Mouse (Mus musculus) CH12.LX (cell line): ENCODE data around the gene Shc2. TPM values are rescaled to one million over a fixed set of nuclear protein-coding genes. Genes with fewer than 3 reads are reported as not detected.

Experiments used
- DNase-seq: peaks from one replicate; pipeline ENCODE4 v3.0.0-alpha.2; 2013; ENCODE audit errors: extremely low read depth
- H3K27ac ChIP-seq: 2 replicates; pipeline ENCODE4 v1.5.1; 2012; ENCODE audit warnings: low read depth, mild to moderate bottlenecking, control low read depth, moderate library complexity; ENCODE audit not compliant: insufficient read depth
- H3K27me3 ChIP-seq: replicated peaks from 2 replicates; pipeline ENCODE3; 2012; ENCODE audit warnings: inconsistent platforms
- H3K36me3 ChIP-seq, 2 experiments: replicated peaks in 1 of 2; 2 replicates each; pipeline versions ENCODE3 to v1.6.1; 2012; ENCODE audit warnings: inconsistent platforms in 1 of 2, low read length in 1 of 2, mild to moderate bottlenecking in 1 of 2, mixed read lengths in 1 of 2, moderate library complexity in 1 of 2; ENCODE audit not compliant: control insufficient read depth in 1 of 2, insufficient read depth in 1 of 2
- H3K4me1 ChIP-seq, 2 experiments: 2 replicates each; pipeline ENCODE4 v1.6.1; 2012; ENCODE audit warnings: inconsistent platforms in 1 of 2, moderate library complexity in 1 of 2; ENCODE audit not compliant: insufficient read depth in 2 of 2, control insufficient read depth in 1 of 2
- H3K4me2 ChIP-seq: 2 replicates; pipeline ENCODE4 v1.6.1; 2012; ENCODE audit warnings: low read depth, mild to moderate bottlenecking, control low read depth; ENCODE audit not compliant: poor library complexity, insufficient read depth, severe bottlenecking
- H3K4me3 ChIP-seq, 3 experiments: fragments of 150-350 bp in 1 of 3; sonication (generic) in 1 of 3; replicated peaks in 1 of 3; 2 replicates each; pipeline versions ENCODE3 to v1.5.1; 2011 to 2012; ENCODE audit warnings: low read depth in 2 of 3, low read length in 2 of 3, mild to moderate bottlenecking in 2 of 3, moderate library complexity in 2 of 3, control low read depth in 1 of 3, improper control_type of control experiment in 1 of 3, inconsistent platforms in 1 of 3, mixed read lengths in 1 of 3; ENCODE audit not compliant: poor library complexity in 1 of 3
- H3K79me2 ChIP-seq: replicated peaks from 2 replicates; pipeline ENCODE4 v1.6.1; 2012; ENCODE audit warnings: mild to moderate bottlenecking, moderate library complexity; ENCODE audit not compliant: control insufficient read depth, poor library complexity, insufficient read depth, severe bottlenecking; ENCODE audit errors: extremely low read depth
- H3K9ac ChIP-seq: 2 replicates; pipeline ENCODE4 v1.6.1; 2012; ENCODE audit warnings: low read depth, mild to moderate bottlenecking, control low read depth, moderate library complexity; ENCODE audit not compliant: insufficient read depth
- H3K9me3 ChIP-seq: replicated peaks from 2 replicates; pipeline ENCODE3; 2012; ENCODE audit warnings: low read length, inconsistent platforms, mixed read lengths
- BHLHE40 ChIP-seq: IDR thresholded peaks from 2 replicates; pipeline ENCODE4 v1.6.1; 2011; ENCODE audit warnings: mild to moderate bottlenecking, low read depth, low read length, improper control_type of control experiment
- CHD1 ChIP-seq: IDR thresholded peaks from 2 replicates; pipeline ENCODE4 v1.6.1; 2012; ENCODE audit warnings: low read depth, low read length, improper control_type of control experiment, inconsistent platforms
- CTCF ChIP-seq, 2 experiments: IDR thresholded peaks in 1 of 2; conservative IDR thresholded peaks in 1 of 2; 2 replicates each; pipeline ENCODE4 v1.5.1; 2011 to 2012; ENCODE audit warnings: low read depth in 2 of 2, low read length in 2 of 2, improper control_type of control experiment in 1 of 2, inconsistent platforms in 1 of 2, mild to moderate bottlenecking in 1 of 2, moderate library complexity in 1 of 2
- E2F4 ChIP-seq: IDR thresholded peaks from 2 replicates; pipeline ENCODE4 v1.6.1; 2011; ENCODE audit warnings: low read depth, low read length, improper control_type of control experiment; ENCODE audit not compliant: insufficient replicate concordance
- ELF1 ChIP-seq: IDR thresholded peaks from 2 replicates; pipeline ENCODE4 v1.6.1; 2014; ENCODE audit warnings: low read depth, mild to moderate bottlenecking, inconsistent platforms, low read length, improper control_type of control experiment
- EP300 ChIP-seq: IDR thresholded peaks from 2 replicates; pipeline ENCODE4 v1.6.1; 2011; ENCODE audit warnings: low read length, improper control_type of control experiment
- ETS1 ChIP-seq: conservative IDR thresholded peaks from 2 replicates; pipeline ENCODE4 v1.6.1; 2012; ENCODE audit warnings: low read depth, mild to moderate bottlenecking, inconsistent platforms, low read length, improper control_type of control experiment, moderate library complexity
- IRF4 ChIP-seq: IDR thresholded peaks from 2 replicates; pipeline ENCODE4 v1.6.1; 2014; ENCODE audit warnings: low read depth, mild to moderate bottlenecking, inconsistent platforms, low read length, improper control_type of control experiment
- JUN ChIP-seq: IDR thresholded peaks from 2 replicates; pipeline ENCODE4 v1.6.1; 2011; ENCODE audit warnings: low read depth, mild to moderate bottlenecking, low read length, improper control_type of control experiment, moderate library complexity; ENCODE audit not compliant: insufficient read depth
- KAT2A ChIP-seq: IDR thresholded peaks from 2 replicates; pipeline ENCODE4 v1.6.1; 2012; ENCODE audit warnings: low read length, improper control_type of control experiment, inconsistent platforms; ENCODE audit not compliant: insufficient replicate concordance
- MAFK ChIP-seq: IDR thresholded peaks from 2 replicates; pipeline ENCODE4 v1.6.1; 2011; ENCODE audit warnings: low read length, improper control_type of control experiment; ENCODE audit not compliant: insufficient replicate concordance
- MAX ChIP-seq: IDR thresholded peaks from 2 replicates; pipeline ENCODE4 v1.6.1; 2011; ENCODE audit warnings: low read length, improper control_type of control experiment
- MAZ ChIP-seq: IDR thresholded peaks from 2 replicates; pipeline ENCODE4 v1.6.1; 2012; ENCODE audit warnings: low read depth, mild to moderate bottlenecking, inconsistent platforms, low read length, improper control_type of control experiment, moderate library complexity
- MEF2A ChIP-seq: IDR thresholded peaks from 2 replicates; pipeline ENCODE4 v1.6.1; 2014; ENCODE audit warnings: low read depth, mild to moderate bottlenecking, inconsistent platforms, low read length, improper control_type of control experiment, borderline replicate concordance
- NELFE ChIP-seq: IDR thresholded peaks from 2 replicates; pipeline ENCODE4 v1.6.1; 2011; ENCODE audit warnings: low read depth, low read length, improper control_type of control experiment
- POLR2A ChIP-seq: IDR thresholded peaks from 2 replicates; pipeline ENCODE4 v1.6.1; 2011; ENCODE audit warnings: low read depth, mild to moderate bottlenecking, improper control_type of control experiment, low read length
- POLR2AphosphoS2 ChIP-seq: IDR thresholded peaks from 2 replicates; pipeline ENCODE4 v1.6.1; 2011; ENCODE audit warnings: low read depth, low read length, improper control_type of control experiment
- RCOR1 ChIP-seq: conservative IDR thresholded peaks from 2 replicates; pipeline ENCODE4 v1.6.1; 2012; ENCODE audit warnings: low read depth, mild to moderate bottlenecking, inconsistent platforms, low read length, improper control_type of control experiment
- SIN3A ChIP-seq: IDR thresholded peaks from 2 replicates; pipeline ENCODE4 v1.6.1; 2012; ENCODE audit warnings: low read length, improper control_type of control experiment, inconsistent platforms
- TBP ChIP-seq: conservative IDR thresholded peaks from 2 replicates; pipeline ENCODE4 v1.6.1; 2011; ENCODE audit warnings: low read depth, low read length, improper control_type of control experiment
- USF1 ChIP-seq: IDR thresholded peaks from 2 replicates; pipeline ENCODE4 v1.6.1; 2014; ENCODE audit warnings: low read depth, mild to moderate bottlenecking, inconsistent platforms, low read length, improper control_type of control experiment
- USF2 ChIP-seq: conservative IDR thresholded peaks from 2 replicates; pipeline ENCODE4 v1.6.1; 2011; ENCODE audit warnings: low read depth, low read length, improper control_type of control experiment
- ZKSCAN1 ChIP-seq: IDR thresholded peaks from 2 replicates; pipeline ENCODE4 v1.6.1; 2012; ENCODE audit warnings: low read depth, inconsistent platforms, low read length, improper control_type of control experiment, borderline replicate concordance
- dilution Hi-C: fragments of 300-500 bp; cut with MboI; formaldehyde crosslinking; loops from 2 replicates; pipeline ENCODE4 v1.14.3; 2020; ENCODE audit warnings: low sequenced_read_pairs; ENCODE audit not compliant: extremely low pct_unique_long_range_greater_than_20kb, extremely low pct_ligation_motif_present
- in situ Hi-C: fragments of 300-500 bp; cut with MboI; formaldehyde crosslinking; loops from 3 replicates; pipeline ENCODE4 v1.14.3; 2019; ENCODE audit warnings: low sequenced_read_pairs, low pct_ligation_motif_present, low pct_unique_long_range_greater_than_20kb, mixed read lengths
- polyA plus RNA-seq: library from polyadenylated mRNA; unstranded; fragments of >175 nt; gene quantifications from 2 replicates; pipeline ENCODE4 v1.2.1, GENCODE M21; 2012; ENCODE audit warnings: low read depth; ENCODE audit not compliant: insufficient read length
- total RNA-seq, 2 experiments: library from RNA; depleted of rRNA; stranded (reverse); fragments of 300-350 nt in 1 of 2; fragments of >200 nt in 1 of 2; gene quantifications; 2 replicates each; pipeline ENCODE4 v1.2.3; 2012 to 2014

Gene Shc2
- total and polyA plus RNA-seq, 3 experiments, result not detected

GRCm38 (mm10) chr10:79585723-79586122 lies 52.0 kb downstream of the Shc2 start:
- TF ChIP-seq MAFK (no peak), ELF1 (no peak), MAZ (no peak), ETS1 (no peak), BHLHE40 (no peak), KAT2A (no peak), RCOR1 (no peak), CHD1 (no peak), E2F4 (no peak), JUN (no peak), POLR2AphosphoS2 (no peak)
- no peak overlapping the region for H3K27ac ChIP-seq
- H3K4me3 ChIP-seq, result no peak overlapping the region
- peaks cover 7 to 28% of the 10 kb centered on the region in 2 experiments; a peak in 3 of 4 replicates for H3K4me1 ChIP-seq
- no peaks in the 10 kb centered on the region for H3K79me2 ChIP-seq
- H3K9ac ChIP-seq, result no peak overlapping the region
- H3K9me3 ChIP-seq, result no peaks in the 10 kb centered on the region
- in situ Hi-C loops, result no loop called here
- no peak overlapping the region for H3K4me2 ChIP-seq
- no peaks in the 10 kb centered on the region for H3K27me3 ChIP-seq
- no peaks in the 10 kb centered on the region for H3K36me3 ChIP-seq
- no peak for DNase-seq
- dilution Hi-C loops, result no loop called here

GRCm38 (mm10) chr10:79585136-79585535 lies 52.6 kb downstream of the Shc2 start:
- Histone ChIP-seq H3K9ac (no peak overlapping the region), H3K79me2 (no peaks in the 10 kb centered on the region), H3K36me3 (no peaks in the 10 kb centered on the region), H3K4me3 (no peak overlapping the region), H3K27ac (no peak overlapping the region), H3K4me1 (peaks cover 7 to 28% of the 10 kb centered on the region in 2 experiments; a peak in 3 of 4 replicates), H3K27me3 (peaks cover 5% of the 10 kb centered on the region), H3K4me2 (no peak overlapping the region), H3K9me3 (peaks cover 2% of the 10 kb centered on the region)
- no peak for DNase-seq
- in situ Hi-C loops (no loop called here), dilution Hi-C loops (no loop called here)
- no peak for TF ChIP-seq USF1
- no peak for TF ChIP-seq RCOR1
- no peak for TF ChIP-seq EP300
- no peak for TF ChIP-seq TBP
- no peak for TF ChIP-seq ZKSCAN1
- no peak for TF ChIP-seq E2F4
- no peak for TF ChIP-seq NELFE
- no peak for TF ChIP-seq MAX
- TF ChIP-seq KAT2A, result no peak
- TF ChIP-seq ELF1, result no peak
- no peak for TF ChIP-seq MEF2A
- no peak for TF ChIP-seq IRF4
- TF ChIP-seq SIN3A, result no peak
- no peak for TF ChIP-seq CTCF (conservative IDR thresholded peaks at IDR 0.05 in 1 of 2, IDR thresholded peaks at IDR 0.05 in 1 of 2; ENCODE audit: low read depth in 2 of 2, low read length in 2 of 2)
- TF ChIP-seq BHLHE40, result no peak
- no peak for TF ChIP-seq POLR2A
- no peak for TF ChIP-seq USF2
- TF ChIP-seq JUN, result no peak
- TF ChIP-seq POLR2AphosphoS2, result no peak
